Mouse (Mus musculus): Measurements from ENCODE around the gene Rps3. TPM values are rescaled to one million over a fixed set of nuclear protein-coding genes. Genes with fewer than 3 reads are reported as not detected.

Gene Rps3
- polyA plus RNA-seq, 1 experiment from 2014 or later: 408 TPM

DNA sequence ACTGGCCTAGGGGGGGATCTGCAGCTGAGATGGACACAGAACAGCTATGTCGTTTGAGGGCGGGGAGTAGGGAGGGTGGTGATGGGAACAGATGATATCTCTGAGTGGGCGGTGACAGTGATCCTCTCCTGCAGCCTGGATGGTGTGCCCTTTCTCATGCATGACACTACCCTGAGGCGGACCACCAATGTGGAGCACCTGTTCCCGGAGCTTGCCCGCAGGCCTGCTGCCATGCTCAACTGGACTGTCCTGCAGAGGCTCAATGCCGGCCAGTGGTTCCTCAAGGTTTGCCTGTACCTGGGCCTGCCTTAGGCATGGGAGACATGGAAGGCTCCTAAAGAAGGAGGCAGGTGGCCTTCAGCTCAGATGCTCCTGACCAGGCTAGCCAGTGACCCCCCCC, 30.7 kb downstream of the Rps3 start:
- H3K27ac ChIP-seq (ENCODE audit: low read depth, low read length): no peak overlapping the region
- H3K36me3 ChIP-seq (ENCODE audit: control insufficient read depth, insufficient read depth, low read length): 0 out of 2 replicates have a peak, but pooled peaks cover 4% of the 10 kb centered on the region
- WGBS: 87% methylated on average over 7 of the region's 7 CpGs
- peaks cover 9% of the 10 kb centered on the region; the same call in 1 of the 2 replicates for H3K4me1 ChIP-seq (ENCODE audit: control insufficient read depth, insufficient read depth, low read length)
- H3K4me2 ChIP-seq (ENCODE audit: low read depth, low read length): no peak overlapping the region
- no peaks in the 10 kb centered on the region for H3K9me3 ChIP-seq (ENCODE audit: control insufficient read depth, low read length)
- no peaks in the 10 kb centered on the region for H3K27me3 ChIP-seq (ENCODE audit: control insufficient read depth, insufficient read depth, low read length)
- H3K9ac ChIP-seq (replicated peaks; ENCODE audit: low read depth, low read length): no peak overlapping the region
- H3K4me3 ChIP-seq (ENCODE audit: low read depth, low read length): no peak overlapping the region
- no peak for ATAC-seq (ENCODE audit: low read depth)

DNA sequence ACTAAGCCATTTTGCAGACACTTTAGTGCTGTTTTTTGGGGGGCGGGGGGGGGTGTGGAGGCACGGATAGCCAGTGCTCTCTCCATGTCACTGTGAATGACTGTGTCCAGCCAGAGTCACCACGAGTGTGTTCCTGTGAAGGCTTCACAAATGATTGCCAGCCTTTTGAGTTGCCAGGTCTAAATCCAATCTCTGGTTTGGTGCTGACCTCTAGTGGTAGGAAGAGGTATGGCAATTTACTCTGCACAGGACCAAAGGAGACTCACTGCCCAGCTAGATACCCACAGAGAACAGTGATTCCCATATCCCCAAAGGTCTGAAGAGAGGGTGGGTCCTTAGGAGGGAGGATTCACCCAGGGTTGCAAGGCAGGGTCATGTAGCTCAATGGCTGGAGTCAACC, 32.8 kb downstream of the Rps3 start:
- peak; percentile 63 for ATAC-seq (ENCODE audit: low read depth)
- H3K4me3 ChIP-seq (ENCODE audit: low read depth, low read length): no peak overlapping the region
- H3K27me3 ChIP-seq (ENCODE audit: control insufficient read depth, insufficient read depth, low read length): no peaks in the 10 kb centered on the region
- no peak overlapping the region for H3K27ac ChIP-seq (ENCODE audit: low read depth, low read length)
- H3K9ac ChIP-seq (replicated peaks; ENCODE audit: low read depth, low read length): no peak overlapping the region
- WGBS: 2% methylated on average over 3 of the region's 3 CpGs
- H3K36me3 ChIP-seq (ENCODE audit: control insufficient read depth, insufficient read depth, low read length): no peaks in the 10 kb centered on the region
- no peak overlapping the region for H3K4me2 ChIP-seq (ENCODE audit: low read depth, low read length)
- H3K4me1 ChIP-seq (ENCODE audit: control insufficient read depth, insufficient read depth, low read length): peaks cover 14% of the 10 kb centered on the region; the same call in 1 of the 2 replicates
- no peaks in the 10 kb centered on the region for H3K9me3 ChIP-seq (ENCODE audit: control insufficient read depth, low read length)

DNA sequence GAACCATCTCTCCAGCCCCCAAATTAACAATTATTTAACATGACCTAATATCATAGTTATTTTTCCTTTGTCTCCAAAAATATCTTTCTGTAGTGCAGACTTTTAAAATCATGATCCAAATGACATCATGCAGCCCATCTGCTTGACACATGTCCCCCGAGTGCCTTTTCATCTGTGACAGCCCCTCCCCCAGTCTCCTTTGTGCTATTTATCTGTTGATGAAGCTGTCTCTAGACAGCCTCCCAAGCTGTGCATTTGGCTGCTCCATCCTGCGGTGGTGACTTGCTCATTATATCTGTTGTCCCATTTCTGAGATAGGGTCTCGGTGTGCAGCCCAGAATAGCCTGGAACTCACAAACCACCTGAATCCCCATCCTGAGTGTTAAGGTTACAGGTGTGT, 33.8 kb downstream of the Rps3 start:
- Histone ChIP-seq H3K36me3 (ENCODE audit: control insufficient read depth, insufficient read depth, low read length) (no peaks in the 10 kb centered on the region), H3K9me3 (ENCODE audit: control insufficient read depth, low read length) (no peaks in the 10 kb centered on the region), H3K4me2 (ENCODE audit: low read depth, low read length) (no peak overlapping the region), H3K4me1 (ENCODE audit: control insufficient read depth, insufficient read depth, low read length) (peaks cover 14% of the 10 kb centered on the region; the same call in 1 of the 2 replicates), H3K27me3 (ENCODE audit: control insufficient read depth, insufficient read depth, low read length) (no peaks in the 10 kb centered on the region), H3K4me3 (ENCODE audit: low read depth, low read length) (no peak overlapping the region), H3K27ac (ENCODE audit: low read depth, low read length) (peak overlapping the region; percentile 57; the same call in 1 of the 2 replicates), H3K9ac (replicated peaks; ENCODE audit: low read depth, low read length) (no peak overlapping the region)
- WGBS: 20% methylated on average over 3 of the region's 3 CpGs
- ATAC-seq (ENCODE audit: low read depth): peak; percentile 19; the same call in 1 of the 2 replicates

DNA sequence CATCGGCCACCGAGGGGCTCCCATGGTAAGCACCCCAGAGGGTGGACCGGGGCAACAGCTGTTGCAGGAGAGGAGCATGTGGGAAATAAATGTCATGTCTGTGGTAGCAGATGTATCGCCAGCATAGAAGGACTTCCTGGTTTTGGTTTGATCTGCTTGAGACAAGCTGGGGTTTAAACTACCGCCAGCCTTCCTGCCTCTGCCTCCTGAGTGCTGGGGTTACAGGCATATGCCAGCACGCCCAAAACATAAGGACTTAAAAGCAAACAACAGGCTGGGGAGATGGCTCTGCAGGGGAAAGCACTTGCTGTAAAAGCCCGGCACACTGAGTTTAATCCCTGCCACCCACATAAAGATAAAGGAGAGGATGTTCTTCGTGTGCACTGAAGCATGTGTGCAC, 34.5 kb downstream of the Rps3 start:
- 38% methylated on average over 8 of the region's 8 CpGs for WGBS
- Histone ChIP-seq H3K36me3 (ENCODE audit: control insufficient read depth, insufficient read depth, low read length) (no peaks in the 10 kb centered on the region), H3K9me3 (ENCODE audit: control insufficient read depth, low read length) (no peaks in the 10 kb centered on the region), H3K4me3 (ENCODE audit: low read depth, low read length) (no peak overlapping the region), H3K4me2 (ENCODE audit: low read depth, low read length) (no peak overlapping the region), H3K4me1 (ENCODE audit: control insufficient read depth, insufficient read depth, low read length) (peaks cover 14% of the 10 kb centered on the region; the same call in 1 of the 2 replicates), H3K27me3 (ENCODE audit: control insufficient read depth, insufficient read depth, low read length) (no peaks in the 10 kb centered on the region), H3K9ac (replicated peaks; ENCODE audit: low read depth, low read length) (no peak overlapping the region), H3K27ac (ENCODE audit: low read depth, low read length) (peak overlapping the region; percentile 69)
- no peak for ATAC-seq (ENCODE audit: low read depth)

DNA sequence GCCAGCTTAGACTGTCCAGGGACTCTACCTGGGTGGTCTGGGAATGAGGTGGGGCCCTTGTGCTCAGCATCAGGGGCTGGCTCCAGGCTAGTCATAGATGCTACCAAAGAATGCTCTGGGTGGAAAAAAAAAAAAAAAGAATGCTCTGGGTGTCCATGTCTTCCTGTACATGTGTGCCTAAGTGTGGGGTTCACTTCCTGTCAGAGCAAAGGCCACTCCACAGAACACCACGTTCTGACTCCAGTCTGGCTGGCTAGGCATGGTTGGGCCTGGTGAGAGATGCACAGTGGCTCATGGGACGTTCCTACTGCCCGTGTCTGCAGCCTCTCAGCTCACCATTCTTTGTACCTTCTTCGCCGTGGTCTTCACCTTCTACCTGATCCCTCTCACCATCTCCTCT, 34.9 kb downstream of the Rps3 start:
- Histone ChIP-seq H3K27me3 (ENCODE audit: control insufficient read depth, insufficient read depth, low read length) (no peaks in the 10 kb centered on the region), H3K27ac (ENCODE audit: low read depth, low read length) (peak overlapping the region; percentile 69; the same call in 1 of the 2 replicates), H3K4me1 (ENCODE audit: control insufficient read depth, insufficient read depth, low read length) (peaks cover 14% of the 10 kb centered on the region; the same call in 1 of the 2 replicates), H3K9ac (replicated peaks; ENCODE audit: low read depth, low read length) (no peak overlapping the region), H3K4me2 (ENCODE audit: low read depth, low read length) (no peak overlapping the region), H3K36me3 (ENCODE audit: control insufficient read depth, insufficient read depth, low read length) (no peaks in the 10 kb centered on the region), H3K4me3 (ENCODE audit: low read depth, low read length) (no peak overlapping the region), H3K9me3 (ENCODE audit: control insufficient read depth, low read length) (no peaks in the 10 kb centered on the region)
- no peak for ATAC-seq (ENCODE audit: low read depth)
- 80% methylated on average over 5 of the region's 5 CpGs for WGBS

DNA sequence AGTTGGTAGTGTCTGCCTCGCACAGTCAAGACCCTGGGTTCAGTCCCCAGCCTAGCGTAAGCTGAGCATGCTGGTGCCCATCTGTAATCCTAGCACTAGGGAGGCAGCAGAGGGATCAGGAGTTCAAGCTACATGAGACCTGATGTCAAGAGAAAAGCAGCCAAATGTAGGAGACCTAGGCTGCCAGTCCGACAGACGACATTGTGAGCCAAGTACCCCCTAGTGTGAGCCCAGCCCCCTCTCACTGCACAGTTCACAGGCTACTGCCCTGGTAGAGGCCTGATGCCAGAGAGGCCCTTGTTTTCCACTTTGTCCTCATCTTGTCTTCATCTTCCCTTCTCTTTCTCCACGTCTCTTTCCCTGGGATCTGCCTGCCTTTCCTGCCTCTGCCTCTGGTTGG, 36.2 kb downstream of the Rps3 start:
- Histone ChIP-seq H3K4me3 (ENCODE audit: low read depth, low read length) (no peak overlapping the region), H3K4me2 (ENCODE audit: low read depth, low read length) (no peak overlapping the region), H3K36me3 (ENCODE audit: control insufficient read depth, insufficient read depth, low read length) (no peaks in the 10 kb centered on the region), H3K27ac (ENCODE audit: low read depth, low read length) (peak overlapping the region; percentile 57), H3K9me3 (ENCODE audit: control insufficient read depth, low read length) (no peaks in the 10 kb centered on the region), H3K27me3 (ENCODE audit: control insufficient read depth, insufficient read depth, low read length) (no peaks in the 10 kb centered on the region), H3K4me1 (ENCODE audit: control insufficient read depth, insufficient read depth, low read length) (peaks cover 14% of the 10 kb centered on the region; the same call in 1 of the 2 replicates), H3K9ac (replicated peaks; ENCODE audit: low read depth, low read length) (no peak overlapping the region)
- WGBS: 55% methylated on average over 5 of the region's 5 CpGs
- ATAC-seq (ENCODE audit: low read depth): no peak

DNA sequence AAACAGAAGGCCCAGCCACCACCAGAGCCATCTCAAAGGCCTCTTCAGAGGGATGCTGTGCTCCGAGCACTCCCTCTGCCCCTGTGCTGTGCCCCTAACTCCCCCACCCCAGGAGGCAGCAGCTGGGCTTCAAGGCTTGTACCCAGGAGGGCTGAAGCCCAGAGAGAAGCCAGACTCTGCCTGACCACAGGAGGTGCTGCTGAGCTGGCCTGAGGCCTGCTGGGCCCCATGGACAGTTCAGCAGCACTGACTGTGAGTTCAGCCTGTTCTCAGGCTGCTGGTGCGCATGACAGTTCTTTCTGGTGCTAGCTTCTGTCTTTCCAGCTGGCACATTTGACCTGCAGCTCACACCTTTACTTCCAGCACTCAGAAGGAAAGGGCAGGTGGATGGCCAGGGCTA, 37.7 kb downstream of the Rps3 start:
- H3K4me1 ChIP-seq (ENCODE audit: control insufficient read depth, insufficient read depth, low read length): peaks cover 25% of the 10 kb centered on the region
- H3K9me3 ChIP-seq (ENCODE audit: control insufficient read depth, low read length): no peaks in the 10 kb centered on the region
- no peaks in the 10 kb centered on the region for H3K36me3 ChIP-seq (ENCODE audit: control insufficient read depth, insufficient read depth, low read length)
- H3K27ac ChIP-seq (ENCODE audit: low read depth, low read length): no peak overlapping the region
- 62% methylated on average over 2 of the region's 2 CpGs for WGBS
- no peak overlapping the region for H3K9ac ChIP-seq (replicated peaks; ENCODE audit: low read depth, low read length)
- no peak overlapping the region for H3K4me2 ChIP-seq (ENCODE audit: low read depth, low read length)
- no peaks in the 10 kb centered on the region for H3K27me3 ChIP-seq (ENCODE audit: control insufficient read depth, insufficient read depth, low read length)
- no peak for ATAC-seq (ENCODE audit: low read depth)
- no peak overlapping the region for H3K4me3 ChIP-seq (ENCODE audit: low read depth, low read length)

DNA sequence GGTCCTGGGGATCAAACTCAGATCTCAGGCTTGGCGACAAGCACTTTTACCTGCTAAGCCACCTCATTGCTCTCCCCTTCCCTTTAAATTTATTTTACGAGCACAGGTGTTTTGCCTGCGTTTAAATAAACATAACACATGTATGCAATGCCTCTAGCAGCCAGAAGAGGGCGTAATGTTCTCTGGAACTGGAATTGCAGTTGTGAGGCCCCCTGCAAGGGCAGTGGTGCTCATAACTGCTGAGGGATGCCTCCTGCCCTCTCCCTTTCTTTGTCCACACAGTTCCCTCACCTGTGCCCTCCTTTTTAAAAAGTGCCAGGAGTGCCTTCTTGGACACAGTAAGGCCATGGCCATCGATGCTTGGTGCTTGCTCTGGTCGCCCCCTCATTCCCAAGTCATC, 39.5 kb downstream of the Rps3 start:
- H3K4me3 ChIP-seq (ENCODE audit: low read depth, low read length): no peak overlapping the region
- H3K4me1 ChIP-seq (ENCODE audit: control insufficient read depth, insufficient read depth, low read length): peaks cover 15% of the 10 kb centered on the region
- ATAC-seq (ENCODE audit: low read depth): no peak
- WGBS: 71% methylated on average over 6 of the region's 6 CpGs
- H3K27me3 ChIP-seq (ENCODE audit: control insufficient read depth, insufficient read depth, low read length): no peaks in the 10 kb centered on the region
- no peak overlapping the region for H3K9ac ChIP-seq (replicated peaks; ENCODE audit: low read depth, low read length)
- H3K36me3 ChIP-seq (ENCODE audit: control insufficient read depth, insufficient read depth, low read length): peaks cover 5% of the 10 kb centered on the region; the same call in 1 of the 2 replicates
- H3K4me2 ChIP-seq (ENCODE audit: low read depth, low read length): no peak overlapping the region
- H3K27ac ChIP-seq (ENCODE audit: low read depth, low read length): no peak overlapping the region
- H3K9me3 ChIP-seq (ENCODE audit: control insufficient read depth, low read length): no peaks in the 10 kb centered on the region

DNA sequence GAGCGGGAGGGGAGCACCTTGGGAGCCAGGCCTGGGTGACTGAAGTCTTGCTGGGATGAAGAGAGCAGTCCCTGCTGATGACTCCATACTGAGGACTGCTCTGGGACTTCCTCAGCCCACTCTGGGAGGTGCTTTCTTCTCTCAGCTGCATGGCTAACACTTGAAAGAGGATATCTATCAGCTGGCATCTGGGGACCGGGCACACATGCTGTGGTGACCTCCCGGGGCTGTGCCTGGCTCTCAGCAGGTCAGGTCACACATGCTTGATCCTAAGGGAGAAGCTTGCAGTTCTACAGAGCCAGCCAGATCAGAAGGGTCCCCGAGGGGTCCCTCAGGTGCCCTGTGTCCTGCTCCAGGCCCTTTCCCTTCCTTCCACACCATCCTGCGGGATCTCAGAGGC, 40.4 kb downstream of the Rps3 start:
- Histone ChIP-seq H3K27me3 (ENCODE audit: control insufficient read depth, insufficient read depth, low read length) (no peaks in the 10 kb centered on the region), H3K36me3 (ENCODE audit: control insufficient read depth, insufficient read depth, low read length) (peaks cover 5% of the 10 kb centered on the region; the same call in 1 of the 2 replicates), H3K4me2 (ENCODE audit: low read depth, low read length) (no peak overlapping the region), H3K4me3 (ENCODE audit: low read depth, low read length) (no peak overlapping the region), H3K27ac (ENCODE audit: low read depth, low read length) (0 out of 2 replicates have a peak overlapping the region, but pooled peaks have one; percentile 34), H3K9me3 (ENCODE audit: control insufficient read depth, low read length) (no peaks in the 10 kb centered on the region), H3K4me1 (ENCODE audit: control insufficient read depth, insufficient read depth, low read length) (peaks cover 15% of the 10 kb centered on the region), H3K9ac (replicated peaks; ENCODE audit: low read depth, low read length) (no peak overlapping the region)
- WGBS: 49% methylated on average over 5 of the region's 5 CpGs
- no peak for ATAC-seq (ENCODE audit: low read depth)

Measured in neural tube, embryonic 14.5 days (tissue).